Mouse (Mus musculus): ENCODE results near the gene Gm28048.
A peak's percentile ranks its signal among the peaks of the same experiment; 100 is the strongest.

Gene Gm28048

GRCm38 (mm10) chr11:22861315-22861714 is 120.6 kb downstream of the Gm28048 start:
- DNase-seq (ENCODE audit: inconsistent age in 2 of 2, low spot score in 1 of 2), result peak in 1 of 2 experiments; percentile 46

GRCm38 (mm10) chr11:22860335-22861227 is 121.3 kb downstream of the Gm28048 start, which contains the start of gene B3gnt2:
B3gnt2 (minus strand) TSS chr11:22860961.
- DNase-seq (ENCODE audit: inconsistent age in 2 of 2, low spot score in 1 of 2), result peak; percentile 80 to 91

GRCm38 (mm10) chr11:22859633-22860334 is 122.1 kb downstream of the Gm28048 start:
- DNase-seq (ENCODE audit: inconsistent age in 2 of 2, low spot score in 1 of 2), result peak; percentile 93 to 98

- no peak for DNase-seq (ENCODE audit: inconsistent age in 2 of 2, low spot score in 1 of 2)
Observed at GRCm38 (mm10) chr11:22859301-22859632, 122.6 kb downstream of the Gm28048 start.

GRCm38 (mm10) chr11:22858441-22859300 is 123.2 kb downstream of the Gm28048 start:
- peak; percentile 61 to 85 for DNase-seq (ENCODE audit: inconsistent age in 2 of 2, low spot score in 1 of 2)

GRCm38 (mm10) chr11:22857705-22858440 is 124.0 kb downstream of the Gm28048 start:
- peak in 1 of 2 experiments; percentile 86 for DNase-seq (ENCODE audit: inconsistent age in 2 of 2, low spot score in 1 of 2)

GRCm38 (mm10) chr11:22857106-22857704 is 124.7 kb downstream of the Gm28048 start:
- no peak for DNase-seq (ENCODE audit: inconsistent age in 2 of 2, low spot score in 1 of 2)

- DNase-seq (ENCODE audit: inconsistent age in 2 of 2, low spot score in 1 of 2), result peak in 1 of 2 experiments; percentile 85
Observed at GRCm38 (mm10) chr11:22856371-22856965, 125.4 kb downstream of the Gm28048 start.

- DNase-seq (ENCODE audit: inconsistent age in 2 of 2, low spot score in 1 of 2), result peak in 1 of 2 experiments; percentile 65
Observed at GRCm38 (mm10) chr11:22854571-22854970, 127.3 kb downstream of the Gm28048 start.

GRCm38 (mm10) chr11:22853477-22854157 is 128.3 kb downstream of the Gm28048 start:
- DNase-seq (ENCODE audit: inconsistent age in 2 of 2, low spot score in 1 of 2), result peak; percentile 69 to 91

GRCm38 (mm10) chr11:22852510-22852909 is 129.4 kb downstream of the Gm28048 start:
- peak in 1 of 2 experiments; percentile 73 for DNase-seq (ENCODE audit: inconsistent age in 2 of 2, low spot score in 1 of 2)

- peak in 1 of 2 experiments; percentile 67 for DNase-seq (ENCODE audit: inconsistent age in 2 of 2, low spot score in 1 of 2)
Observed at GRCm38 (mm10) chr11:22851416-22851815, 130.5 kb downstream of the Gm28048 start.

- peak in 1 of 2 experiments; percentile 80 for DNase-seq (ENCODE audit: inconsistent age in 2 of 2, low spot score in 1 of 2)
Observed at GRCm38 (mm10) chr11:22850077-22850476, 131.8 kb downstream of the Gm28048 start.

GRCm38 (mm10) chr11:22848649-22849195 is 133.2 kb downstream of the Gm28048 start:
- DNase-seq (ENCODE audit: inconsistent age in 2 of 2, low spot score in 1 of 2), result peak in 1 of 2 experiments; percentile 78

- DNase-seq (ENCODE audit: inconsistent age in 2 of 2, low spot score in 1 of 2), result peak in 1 of 2 experiments; percentile 87
Observed at GRCm38 (mm10) chr11:22847732-22848648, 133.9 kb downstream of the Gm28048 start.

- DNase-seq (ENCODE audit: inconsistent age in 2 of 2, low spot score in 1 of 2), result peak in 1 of 2 experiments; percentile 79
Observed at GRCm38 (mm10) chr11:22846960-22847731, 134.7 kb downstream of the Gm28048 start.
